Mouse (Mus musculus) midbrain, postnatal 0 days (tissue): Measurements from ENCODE around the gene Mapk13. TPM values are rescaled to one million over a fixed set of nuclear protein-coding genes. Genes with fewer than 3 reads are reported as not detected.

Experiments used
- ATAC-seq: fragments of 200-750 bp; cut with Nextera tagmentation; 2 replicates; pipeline ENCODE4 v1.8.0; 2017; ENCODE audit warnings: moderate number of reproducible peaks, mild to moderate bottlenecking, moderate TSS enrichment, moderate library complexity; ENCODE audit not compliant: low FRiP score
- DNase-seq: peaks from one replicate; pipeline ENCODE4 v3.0.0-alpha.2; 2015; ENCODE audit warnings: low spot score
- H3K27ac ChIP-seq: fragments of 300-500 bp; sonication (generic); 2 replicates; pipeline ENCODE4 v1.5.1; 2014; ENCODE audit warnings: low read depth, mild to moderate bottlenecking, low read length, mixed read lengths
- H3K27me3 ChIP-seq: fragments of 300-500 bp; sonication (generic); 2 replicates; pipeline ENCODE4 v1.6.1; 2014; ENCODE audit warnings: low read length, control low read depth, mixed read lengths; ENCODE audit not compliant: insufficient read depth
- H3K36me3 ChIP-seq: fragments of 300-500 bp; sonication (generic); 2 replicates; pipeline ENCODE4 v1.6.1; 2014; ENCODE audit warnings: low read length, control low read depth, mixed read lengths; ENCODE audit not compliant: insufficient read depth
- H3K4me1 ChIP-seq: fragments of 300-500 bp; sonication (generic); 2 replicates; pipeline ENCODE4 v1.6.1; 2014; ENCODE audit warnings: mild to moderate bottlenecking, control low read depth, antibody characterized with exemption, low read length, mixed read lengths; ENCODE audit not compliant: insufficient read depth
- H3K4me2 ChIP-seq: fragments of 300-500 bp; sonication (generic); 2 replicates; pipeline ENCODE4 v1.6.1; 2014; ENCODE audit warnings: low read depth, mild to moderate bottlenecking, low read length, mixed read lengths; ENCODE audit not compliant: poor library complexity, severe bottlenecking
- H3K4me3 ChIP-seq: fragments of 300-500 bp; sonication (generic); 2 replicates; pipeline ENCODE4 v1.5.1; 2014; ENCODE audit warnings: low read depth, mild to moderate bottlenecking, low read length, moderate library complexity
- H3K9ac ChIP-seq: fragments of 300-500 bp; sonication (generic); replicated peaks from 2 replicates; pipeline ENCODE4 v1.6.1; 2014; ENCODE audit warnings: mild to moderate bottlenecking, low read length, moderate library complexity, mixed read lengths; ENCODE audit not compliant: poor library complexity, severe bottlenecking
- H3K9me3 ChIP-seq: fragments of 300-500 bp; sonication (generic); 2 replicates; pipeline ENCODE4 v1.6.1; 2016; ENCODE audit warnings: low read length, control low read depth
- CTCF ChIP-seq: IDR thresholded peaks from 2 replicates; pipeline ENCODE4 v1.5.1; 2016; ENCODE audit warnings: antibody characterized with exemption, mild to moderate bottlenecking
- WGBS: fragments of 180-500 bp; shearing (Covaris S2); extraction: QIAGEN DNeasy Blood & Tissue Kit; methylation state at CpG from one replicate; pipeline ENCODE4 v1.1.7; 2014; 5-methylcytosine and 5-hydroxymethylcytosine counted together
- polyA plus RNA-seq: library from polyadenylated mRNA; unstranded; fragments of >200 nt; fragmentation: Nextera tagmentation; extraction: Ambion mirVana; gene quantifications from 2 replicates; pipeline ENCODE4 v1.2.1, GENCODE M21; 2015
- total RNA-seq: library from RNA; depleted of rRNA; stranded (reverse); fragments of >200 nt; gene quantifications from 2 replicates; pipeline ENCODE4 v1.2.3, GENCODE M21; 2014

Gene Mapk13
- total and polyA plus RNA-seq, 2 experiments from 2014 or later = 0.66 to 1.1 TPM

DNA sequence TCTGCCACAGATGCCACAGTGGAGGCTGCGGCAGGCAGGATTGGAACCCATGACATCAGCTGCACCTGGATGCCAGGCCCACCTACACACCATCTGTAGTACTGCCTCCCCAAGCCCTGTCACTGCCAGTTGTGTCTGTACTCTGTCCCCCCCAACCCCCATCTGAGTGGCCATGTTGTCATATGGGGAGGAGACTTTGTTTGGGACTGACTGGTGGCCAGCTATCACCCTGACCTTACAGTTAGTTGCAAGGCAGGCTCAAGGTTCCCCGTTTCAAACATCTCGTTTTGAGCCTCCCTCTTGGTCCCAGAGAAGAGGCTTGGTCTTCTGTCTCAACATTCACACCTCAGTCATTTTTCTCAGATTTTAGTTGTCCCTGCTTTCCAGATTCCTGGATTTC is 10.6 kb downstream of the Mapk13 start:
- 90% methylated on average over 3 of the region's 3 CpGs for WGBS
- H3K4me2 ChIP-seq = no peak overlapping the region
- H3K4me1 ChIP-seq = no peaks in the 10 kb centered on the region
- no peaks in the 10 kb centered on the region for H3K36me3 ChIP-seq
- no peak overlapping the region for H3K4me3 ChIP-seq
- DNase-seq (no peak), ATAC-seq (no peak)
- no peak for TF ChIP-seq CTCF
- no peak overlapping the region for H3K27ac ChIP-seq
- no peaks in the 10 kb centered on the region for H3K27me3 ChIP-seq
- H3K9me3 ChIP-seq = no peaks in the 10 kb centered on the region
- no peak overlapping the region for H3K9ac ChIP-seq

DNA sequence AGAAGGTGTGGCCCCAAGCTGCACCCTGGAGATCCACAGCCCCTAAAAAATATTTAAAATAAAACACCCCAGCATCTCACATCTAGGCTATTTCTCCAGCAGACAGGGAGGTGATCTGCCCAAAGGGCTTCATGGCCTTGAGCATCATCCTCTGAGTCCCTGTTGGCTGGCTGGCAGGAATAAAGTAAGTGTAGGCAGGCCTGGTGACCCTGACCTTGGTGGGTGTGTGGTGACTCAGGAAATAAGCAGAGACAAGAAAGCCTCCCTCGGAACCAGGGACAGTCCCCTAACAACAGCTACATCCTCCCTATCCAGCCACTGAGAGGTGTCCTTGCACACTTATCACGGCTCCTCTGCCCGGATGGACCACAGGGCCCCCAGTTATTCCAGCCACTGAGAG is 11.7 kb downstream of the Mapk13 start:
- 83% methylated on average over 3 of the region's 3 CpGs for WGBS
- H3K9me3 ChIP-seq = no peaks in the 10 kb centered on the region
- no peaks in the 10 kb centered on the region for H3K4me1 ChIP-seq
- H3K36me3 ChIP-seq = no peaks in the 10 kb centered on the region
- H3K27me3 ChIP-seq = no peaks in the 10 kb centered on the region
- H3K9ac ChIP-seq = no peak overlapping the region
- no peak for ATAC-seq
- H3K4me3 ChIP-seq = no peak overlapping the region
- DNase-seq = no peak
- no peak for TF ChIP-seq CTCF
- H3K27ac ChIP-seq = no peak overlapping the region
- H3K4me2 ChIP-seq = no peak overlapping the region

DNA sequence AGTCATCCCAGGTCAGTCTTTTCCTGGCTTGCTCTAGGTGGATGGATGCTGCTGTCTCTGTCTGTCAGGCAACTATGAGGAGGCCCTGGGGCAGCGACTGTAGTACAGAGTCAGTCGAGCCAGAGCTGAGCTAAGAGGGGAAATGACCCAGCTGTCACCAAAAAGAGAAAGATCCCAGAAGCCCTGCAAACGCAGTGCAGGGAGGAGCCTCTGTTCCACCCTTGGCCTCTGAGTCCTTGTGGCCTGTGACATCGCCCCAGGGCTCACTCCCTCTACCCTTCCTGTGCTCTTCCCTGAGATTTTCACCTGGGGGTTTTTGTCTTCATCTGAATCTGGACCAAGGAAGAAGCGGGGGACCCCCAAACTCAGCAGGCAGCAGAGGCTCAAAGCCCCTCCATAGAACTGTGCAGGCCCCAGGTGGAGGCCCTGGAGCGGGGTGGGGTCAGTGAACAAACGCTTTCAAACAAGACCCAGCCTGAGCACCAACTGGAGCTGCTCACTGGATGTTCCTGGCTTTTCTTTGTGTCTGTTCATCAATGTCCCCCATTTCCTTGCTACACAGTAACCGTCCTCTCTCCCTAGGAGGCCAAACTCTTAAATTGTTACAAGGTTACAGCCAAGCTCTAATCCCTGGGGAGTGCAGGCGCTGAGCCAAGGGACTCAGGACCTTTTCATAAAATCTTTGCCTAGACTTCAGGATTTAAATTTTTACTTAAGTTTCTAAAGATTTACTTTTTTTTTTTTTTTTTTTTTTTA is 12.4 kb downstream of the Mapk13 start:
- no peaks in the 10 kb centered on the region for H3K36me3 ChIP-seq
- ATAC-seq (no peak), DNase-seq (no peak)
- no peaks in the 10 kb centered on the region for H3K27me3 ChIP-seq
- H3K4me1 ChIP-seq = no peaks in the 10 kb centered on the region
- no peaks in the 10 kb centered on the region for H3K9me3 ChIP-seq
- TF ChIP-seq CTCF = no peak
- no peak overlapping the region for H3K4me3 ChIP-seq
- H3K9ac ChIP-seq = no peak overlapping the region
- 51% methylated on average over 9 of the region's 9 CpGs for WGBS
- H3K27ac ChIP-seq = no peak overlapping the region
- no peak overlapping the region for H3K4me2 ChIP-seq

DNA sequence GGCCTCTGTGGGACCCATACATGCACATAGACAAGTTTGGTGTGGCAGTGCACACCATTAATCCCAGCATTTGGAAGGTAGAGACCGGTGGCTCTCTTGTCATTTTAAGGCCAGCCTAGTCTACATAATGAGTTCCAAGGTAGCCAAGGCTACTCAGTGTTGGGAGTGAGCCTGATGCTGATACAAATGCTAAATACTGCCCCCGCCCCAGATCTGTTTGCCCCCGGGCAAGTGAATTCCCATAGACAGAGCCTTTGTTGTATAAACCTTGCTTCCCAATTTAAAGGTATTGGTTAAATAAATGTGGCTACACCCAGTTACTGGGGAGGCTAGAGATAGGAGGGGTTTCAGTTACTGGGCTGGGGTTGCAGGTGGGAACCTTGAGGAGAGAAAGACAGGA is 15.9 kb downstream of the Mapk13 start:
- DNase-seq (no peak), ATAC-seq (no peak)
- H3K36me3 ChIP-seq = no peaks in the 10 kb centered on the region
- no peak overlapping the region for H3K4me3 ChIP-seq
- no peak overlapping the region for H3K27ac ChIP-seq
- H3K9ac ChIP-seq = no peak overlapping the region
- 91% methylated on average over 3 of the region's 3 CpGs for WGBS
- no peaks in the 10 kb centered on the region for H3K4me1 ChIP-seq
- H3K27me3 ChIP-seq = no peaks in the 10 kb centered on the region
- no peak for TF ChIP-seq CTCF
- no peak overlapping the region for H3K4me2 ChIP-seq
- no peaks in the 10 kb centered on the region for H3K9me3 ChIP-seq

DNA sequence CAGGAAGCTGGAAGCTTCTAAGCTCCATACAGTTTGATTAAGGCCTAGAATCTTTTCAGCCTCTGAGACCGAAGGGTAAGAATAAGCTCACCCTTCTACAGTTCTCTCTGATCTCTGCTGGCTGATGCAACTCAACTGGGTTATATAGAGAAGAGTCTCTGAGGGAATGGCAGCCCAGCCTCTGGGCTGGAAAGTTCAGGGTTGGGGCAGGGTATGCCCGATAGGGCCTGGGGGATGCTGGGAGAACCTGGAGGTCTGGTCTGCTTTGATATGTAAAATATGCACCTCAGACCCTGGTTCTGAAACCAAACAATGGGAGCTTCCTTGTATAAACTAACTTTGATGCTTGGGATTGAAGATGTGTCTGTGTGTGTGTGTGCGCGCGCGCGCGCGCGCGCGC is 18.4 kb downstream of the Mapk13 start:
- 96% methylated on average over 12 of the region's 12 CpGs for WGBS
- Histone ChIP-seq H3K9ac (no peak overlapping the region), H3K4me2 (no peak overlapping the region), H3K4me3 (no peak overlapping the region), H3K36me3 (no peaks in the 10 kb centered on the region), H3K9me3 (no peaks in the 10 kb centered on the region), H3K4me1 (no peaks in the 10 kb centered on the region), H3K27me3 (no peaks in the 10 kb centered on the region), H3K27ac (no peak overlapping the region)
- no peak for TF ChIP-seq CTCF
- DNase-seq (no peak), ATAC-seq (no peak)

DNA sequence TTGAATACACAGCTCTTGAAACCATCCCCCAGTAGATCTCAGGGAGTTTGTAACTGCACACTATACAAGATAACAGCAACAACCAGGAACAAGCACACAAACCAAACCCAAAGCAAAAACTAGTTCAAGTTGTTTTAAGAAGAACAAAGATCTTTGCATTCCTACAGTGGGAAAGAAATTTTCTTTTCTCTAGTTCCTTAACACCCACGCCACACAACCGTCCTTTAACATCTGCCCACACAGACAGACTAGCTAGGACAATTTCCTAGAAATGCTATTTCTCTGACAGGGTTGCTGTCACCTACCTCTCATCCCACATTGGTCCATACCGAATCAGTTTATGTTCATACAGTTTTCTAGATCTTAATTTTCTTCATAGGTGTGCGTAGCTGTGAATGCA is 27.9 kb downstream of the Mapk13 start:
- Histone ChIP-seq H3K9ac (no peak overlapping the region), H3K27me3 (no peaks in the 10 kb centered on the region), H3K36me3 (no peaks in the 10 kb centered on the region), H3K27ac (no peak overlapping the region), H3K4me3 (no peak overlapping the region), H3K4me2 (no peak overlapping the region), H3K9me3 (no peaks in the 10 kb centered on the region), H3K4me1 (0 out of 2 replicates have a peak, but pooled peaks cover under 1% of the 10 kb centered on the region)
- no peak for DNase-seq
- no peak for TF ChIP-seq CTCF
- WGBS = 93% methylated on average over 4 of the region's 4 CpGs
- no peak for ATAC-seq
